Mouse (Mus musculus) brain, adult 2 months (tissue): ENCODE measurements at regions not wholly inside any gene's neighbourhood (a gene's known extent, or its start where the extent isn't known, plus 50 kb on each side); places are given as distances from the start of the nearest gene placed in this dataset.

Experiments used
- DNase-seq: peaks from one replicate; pipeline ENCODE4 v3.0.0; 2011; ENCODE audit warnings: low read depth, low spot score

GRCm38 (mm10) chr1:72108678-72109077, 103.4 kb downstream of the Mreg start:
- no peak for DNase-seq

DNA sequence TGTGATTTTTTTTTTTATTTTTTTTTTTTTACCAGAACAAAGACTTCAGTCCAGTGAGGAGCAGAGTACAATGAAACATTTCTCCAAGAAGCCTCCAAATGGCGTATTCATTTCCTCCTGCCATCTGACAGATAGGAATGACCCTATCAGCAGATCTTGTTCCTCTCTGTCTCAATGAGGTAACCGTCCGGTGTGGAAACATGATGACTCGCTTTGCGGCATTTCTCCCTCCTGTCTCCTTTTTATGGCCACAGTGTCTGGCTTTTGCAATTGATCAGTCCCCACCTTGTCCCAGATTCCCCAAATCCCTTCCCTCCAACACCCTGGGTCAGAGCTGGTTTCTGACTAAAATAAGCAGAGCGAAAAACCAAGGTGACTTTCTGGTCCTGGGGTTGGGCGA, 105.0 kb downstream of the Mreg start:
- no peak for DNase-seq

GRCm38 (mm10) chr1:72106655-72107054, 105.5 kb downstream of the Mreg start:
- DNase-seq: no peak

- DNase-seq: no peak
Observed at GRCm38 (mm10) chr1:72105435-72106057, 106.6 kb downstream of the Mreg start.

GRCm38 (mm10) chr1:72103962-72104361, 108.1 kb downstream of the Mreg start:
- DNase-seq: no peak

DNA sequence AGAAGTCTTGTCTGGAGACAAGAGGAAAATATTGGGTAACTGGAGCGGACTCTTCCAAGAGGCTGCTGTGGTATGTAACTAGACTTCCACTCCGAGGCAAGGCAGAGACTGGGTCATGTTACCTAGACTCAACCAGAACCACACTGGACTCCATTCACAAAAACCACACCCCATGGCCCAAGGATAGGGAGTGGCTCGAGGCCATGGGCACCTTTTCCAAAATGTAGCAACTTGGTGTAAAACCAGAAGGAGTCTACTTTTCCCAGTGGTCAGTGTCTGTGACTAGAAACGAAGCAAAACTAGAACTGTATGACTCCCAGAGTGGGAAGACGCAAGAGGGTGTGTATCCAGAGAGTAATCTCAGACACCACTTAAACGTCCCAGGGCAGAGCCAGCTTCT, 108.7 kb downstream of the Mreg start:
- DNase-seq: no peak

DNA sequence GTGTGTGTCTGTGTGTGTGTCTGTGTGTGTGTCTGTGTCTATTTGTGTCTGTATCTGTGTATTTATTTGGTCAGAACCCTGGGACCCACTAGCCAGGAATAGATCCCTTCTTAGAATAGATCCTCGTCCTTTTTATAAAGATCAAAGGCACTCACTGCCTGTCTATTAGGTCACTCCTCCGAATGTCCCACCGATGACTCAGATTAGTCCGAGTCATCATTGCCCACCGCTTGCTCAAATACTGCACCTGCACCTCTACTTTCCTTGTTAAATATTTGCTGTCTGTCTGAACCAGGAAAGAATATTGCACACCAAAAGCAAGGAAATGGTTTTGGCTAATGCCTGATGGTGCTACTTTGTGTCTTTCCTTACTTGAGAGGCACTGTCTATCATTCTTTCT, 112.7 kb downstream of the Mreg start:
- no peak for DNase-seq

GRCm38 (mm10) chr1:72091344-72091743, 120.8 kb downstream of the Mreg start:
- DNase-seq: peak; percentile 33

- peak; percentile 16 for DNase-seq
Observed at GRCm38 (mm10) chr1:72085661-72086060, 126.4 kb downstream of the Mreg start.

DNA sequence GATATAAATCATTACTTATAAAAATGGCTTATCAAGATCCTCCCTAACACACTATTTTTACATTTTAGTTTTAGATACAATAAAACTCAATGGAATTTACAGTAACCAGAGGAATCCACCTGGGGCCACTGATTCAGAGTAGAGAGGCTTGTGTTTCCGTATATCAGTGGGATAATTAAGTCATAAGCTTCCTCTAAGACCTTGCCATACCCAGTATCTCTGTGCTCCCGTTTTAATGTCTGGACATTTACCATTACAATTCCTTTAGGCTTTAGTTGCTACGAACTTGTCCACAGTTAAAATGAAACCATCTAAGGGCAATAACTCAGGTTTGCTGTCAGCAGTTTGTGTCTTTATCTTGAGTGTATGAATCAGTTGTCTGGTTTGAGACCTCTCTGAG, 127.9 kb downstream of the Mreg start:
- no peak for DNase-seq

- no peak for DNase-seq
Observed at GRCm38 (mm10) chr1:72082366-72082765, 129.7 kb downstream of the Mreg start.

DNA sequence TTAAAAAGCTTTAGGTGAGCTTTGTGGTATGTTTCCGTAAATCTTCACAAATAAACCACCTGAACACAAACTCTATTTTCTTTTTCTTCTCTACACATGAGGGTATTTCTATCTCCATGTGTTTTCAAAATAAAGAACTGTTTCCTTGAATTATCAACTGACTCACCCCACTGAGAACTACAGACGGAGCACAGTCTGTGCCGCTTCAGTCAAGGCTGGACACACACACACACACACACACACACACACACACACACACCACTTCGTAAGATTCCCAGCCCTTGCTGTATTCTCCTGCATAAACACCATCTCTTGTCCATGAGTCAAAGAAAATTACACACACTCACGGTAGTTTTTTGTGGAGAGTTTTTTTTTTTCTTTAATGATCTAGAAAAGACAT, 130.3 kb downstream of the Mreg start:
- DNase-seq: peak; percentile 16

DNA sequence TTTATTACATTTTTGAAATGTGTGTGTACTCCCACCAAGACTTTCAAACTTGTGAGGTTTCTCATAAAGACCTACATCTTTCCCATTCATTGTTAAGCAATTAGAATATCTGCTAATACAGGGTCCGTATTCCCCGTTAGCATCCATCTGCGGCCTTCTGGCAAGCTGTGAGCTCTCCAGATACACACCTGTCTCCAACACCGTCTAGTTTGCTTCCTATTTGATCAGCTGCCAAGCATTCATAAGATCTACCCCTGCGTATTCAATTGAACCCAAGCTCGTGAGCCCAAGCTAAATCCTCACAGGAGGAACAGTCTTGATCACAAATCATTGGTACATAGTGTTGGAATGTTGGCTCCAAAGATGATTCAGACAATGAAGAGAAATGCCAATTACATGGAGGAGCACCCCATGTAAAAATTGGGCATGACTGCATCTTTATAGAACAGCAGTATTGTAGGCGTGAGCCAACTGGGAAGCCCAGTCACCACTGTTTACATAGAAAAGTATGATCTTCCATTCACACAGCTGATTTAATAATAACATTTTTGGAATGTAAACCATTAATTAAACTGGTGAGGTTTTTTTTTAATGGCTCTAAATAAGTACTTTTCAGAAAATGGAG, 133.1 kb downstream of the Mreg start:
- peak; percentile 49 for DNase-seq

- no peak for DNase-seq
Observed at GRCm38 (mm10) chr1:72076341-72076740, 135.8 kb downstream of the Mreg start.

GRCm38 (mm10) chr1:72075464-72075863, 136.6 kb downstream of the Mreg start:
- DNase-seq: peak; percentile 21

GRCm38 (mm10) chr1:72073245-72073644, 138.9 kb downstream of the Mreg start:
- DNase-seq: no peak

DNA sequence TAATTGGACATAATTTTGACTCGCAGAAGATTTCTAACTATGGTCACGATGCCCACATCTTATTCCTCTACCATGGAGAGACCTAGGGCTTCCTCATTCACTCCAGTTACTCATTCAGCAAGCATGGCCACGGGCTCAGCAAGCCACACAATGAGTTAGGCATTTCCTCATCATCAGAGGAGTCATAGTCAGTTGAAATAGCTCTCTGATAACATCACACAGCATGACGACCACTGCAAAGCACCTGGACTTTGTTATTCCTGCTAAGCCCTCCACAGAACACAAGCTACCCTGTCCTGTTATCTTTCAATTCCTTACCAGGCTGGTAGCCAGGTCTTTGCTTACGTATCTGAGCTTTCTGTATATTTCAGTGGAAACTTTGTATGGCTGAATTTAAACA, 141.6 kb downstream of the Mreg start:
- DNase-seq: no peak

GRCm38 (mm10) chr1:72069056-72069455, 143.1 kb downstream of the Mreg start:
- DNase-seq: no peak

DNA sequence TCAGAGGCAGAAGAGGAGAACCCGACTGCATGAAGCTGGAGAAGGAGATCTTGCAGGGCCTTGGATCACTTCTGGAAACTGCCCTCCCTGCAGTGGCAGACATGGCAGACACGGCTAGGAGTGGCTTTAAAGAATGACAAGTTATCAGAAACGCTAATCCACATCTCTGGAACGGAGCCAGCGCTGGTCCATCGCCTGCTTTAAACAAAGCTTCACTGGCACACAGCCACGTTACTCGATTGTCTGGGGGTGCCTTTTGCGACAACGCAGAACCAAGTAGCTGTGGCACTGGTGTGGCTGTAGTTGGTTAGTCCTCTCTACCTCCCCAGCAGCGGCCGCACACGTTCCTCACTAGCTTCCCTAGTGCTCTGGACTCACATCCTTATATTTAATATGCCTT, 147.0 kb downstream of the Mreg start:
- DNase-seq: no peak

DNA sequence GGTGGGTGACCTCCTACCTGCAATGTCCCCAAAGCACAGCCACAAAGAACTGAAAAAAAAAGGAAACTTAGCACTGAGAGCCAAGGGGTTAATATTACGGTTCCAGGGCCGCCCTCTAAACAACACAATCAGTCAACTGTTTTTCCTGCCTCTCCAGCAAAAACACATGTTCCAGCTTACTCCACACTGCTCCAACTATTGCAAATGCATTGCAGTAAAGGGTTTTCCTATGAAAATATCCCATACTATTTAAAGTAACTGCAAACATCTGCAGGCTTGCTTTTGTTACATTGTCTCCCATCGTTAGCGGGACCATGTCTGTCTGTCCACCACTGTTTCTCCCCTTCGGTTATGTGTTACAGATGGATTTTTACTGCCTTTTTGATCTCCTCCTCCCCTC, 151.7 kb downstream of the Mreg start:
- peak; percentile 49 for DNase-seq

DNA sequence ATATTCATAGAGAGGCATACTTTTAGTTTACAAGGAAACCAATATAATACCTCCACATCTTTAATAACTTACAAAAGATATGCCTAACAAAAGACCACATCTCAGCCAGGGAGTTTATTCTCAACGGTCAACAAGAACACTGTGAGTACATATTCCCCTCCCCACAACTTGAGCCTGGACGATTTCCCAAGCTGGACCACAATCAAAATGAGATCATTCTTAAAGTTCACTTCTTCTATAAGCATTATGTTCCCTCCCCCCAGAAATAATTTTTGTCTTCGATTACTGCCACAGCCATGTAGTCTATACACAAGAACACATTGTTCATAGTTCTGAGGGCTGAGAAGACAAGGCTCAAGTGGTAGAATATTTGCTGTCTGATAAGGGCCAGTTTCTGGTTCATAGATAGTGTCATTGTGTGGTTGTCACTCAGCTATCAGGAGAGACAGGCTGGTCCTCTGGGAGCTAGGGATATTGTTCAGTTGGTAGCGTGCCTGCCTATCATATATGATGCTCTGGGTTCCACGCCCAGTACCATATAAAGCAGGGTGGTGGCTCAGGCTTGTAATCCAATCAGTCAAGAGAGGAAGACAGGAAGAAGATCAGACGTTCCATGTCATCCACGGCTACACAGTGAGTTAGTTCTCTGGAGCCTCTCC, 153.9 kb downstream of the Mreg start:
- DNase-seq: no peak

DNA sequence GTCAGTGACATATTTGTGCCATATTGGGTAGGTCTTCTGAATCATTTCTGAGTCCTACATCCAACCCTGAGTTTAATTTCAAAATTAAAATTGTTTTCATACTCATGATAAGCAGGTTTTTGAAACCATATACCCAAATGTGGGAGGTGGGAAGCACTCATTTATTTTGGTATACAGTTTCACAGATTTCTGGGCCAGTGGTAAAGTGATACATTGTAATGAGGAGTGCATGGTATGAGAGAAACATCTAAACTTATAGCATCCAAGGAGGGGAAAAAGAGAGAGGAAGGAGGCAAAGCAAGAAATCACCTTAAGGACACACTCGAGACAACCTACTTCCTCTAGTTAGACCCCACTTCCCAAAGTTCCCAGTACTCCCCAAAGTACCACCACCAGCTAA, 157.6 kb downstream of the Mreg start:
- peak; percentile 21 for DNase-seq

GRCm38 (mm10) chr1:72050858-72051257, 161.2 kb downstream of the Mreg start:
- DNase-seq: no peak
